Mouse (Mus musculus) heart, postnatal 36 days (tissue): ENCODE data around the gene Ldb3. TPM values are rescaled to one million over a fixed set of nuclear protein-coding genes. Genes with fewer than 3 reads are reported as not detected.

Experiments used
- DNase-seq, 2 experiments: peaks; one replicate each; pipeline ENCODE4 v3.0.0; 2021 to 2022
- intact Hi-C: fragments of 180-260 bp; cut with DNase I; formaldehyde crosslinking; loops from one replicate; pipeline ENCODE4 v1.15.1; 2025
- total RNA-seq, 2 experiments: library from RNA; stranded (reverse); gene quantifications; 2 replicates each; pipeline ENCODE4 v1.2.3; 2021

Ldb3 gene
- total RNA-seq, 2 experiments from 2014 or later: 988 to 990 TPM

DNA sequence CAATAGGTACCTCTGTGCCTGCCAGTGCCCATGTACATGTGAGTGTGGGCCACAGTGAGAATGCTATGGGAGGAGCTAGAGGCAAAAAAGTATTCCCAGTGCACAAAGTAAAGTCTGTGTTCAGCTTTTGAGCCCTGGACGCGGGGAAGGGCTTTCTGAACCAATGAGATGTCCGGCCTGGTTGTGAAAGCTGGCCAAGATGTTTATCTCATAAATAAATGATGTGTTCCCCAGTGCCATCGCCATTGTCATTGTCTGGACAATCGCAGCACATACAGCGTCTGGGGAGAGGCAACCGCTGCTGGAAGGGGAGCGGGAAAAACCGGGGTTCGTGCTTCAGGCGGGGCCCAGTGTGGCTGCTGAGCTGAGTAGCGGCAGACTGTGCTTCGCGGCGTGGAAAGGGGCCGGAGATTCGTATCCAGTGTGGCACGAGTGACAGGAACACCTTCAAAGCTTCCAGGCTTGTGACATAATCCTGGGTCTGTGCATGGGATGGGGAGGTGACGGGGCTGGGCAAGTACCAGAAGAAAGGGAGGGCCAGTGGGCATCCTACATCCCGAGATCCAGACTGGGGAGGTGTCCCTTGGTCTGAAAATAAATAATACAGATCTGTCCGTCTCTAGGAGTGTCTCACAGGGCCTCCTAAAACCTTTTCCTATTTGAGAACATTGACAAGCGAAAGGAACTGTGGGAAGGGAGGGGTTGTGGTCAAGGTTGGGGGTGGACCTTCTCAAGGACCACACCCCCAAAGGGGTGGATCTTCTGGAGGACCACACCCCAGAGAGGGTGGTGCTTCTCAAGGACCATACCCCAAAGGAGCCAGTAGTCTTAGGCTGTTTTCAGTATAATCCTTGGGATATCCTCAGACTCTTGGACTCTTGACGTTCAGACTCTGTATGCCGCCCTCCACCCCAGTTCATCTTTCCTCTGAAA, 2.5 kb upstream of the Ldb3 start:
- no peak for DNase-seq
- intact Hi-C loops: no loop called here

DNA sequence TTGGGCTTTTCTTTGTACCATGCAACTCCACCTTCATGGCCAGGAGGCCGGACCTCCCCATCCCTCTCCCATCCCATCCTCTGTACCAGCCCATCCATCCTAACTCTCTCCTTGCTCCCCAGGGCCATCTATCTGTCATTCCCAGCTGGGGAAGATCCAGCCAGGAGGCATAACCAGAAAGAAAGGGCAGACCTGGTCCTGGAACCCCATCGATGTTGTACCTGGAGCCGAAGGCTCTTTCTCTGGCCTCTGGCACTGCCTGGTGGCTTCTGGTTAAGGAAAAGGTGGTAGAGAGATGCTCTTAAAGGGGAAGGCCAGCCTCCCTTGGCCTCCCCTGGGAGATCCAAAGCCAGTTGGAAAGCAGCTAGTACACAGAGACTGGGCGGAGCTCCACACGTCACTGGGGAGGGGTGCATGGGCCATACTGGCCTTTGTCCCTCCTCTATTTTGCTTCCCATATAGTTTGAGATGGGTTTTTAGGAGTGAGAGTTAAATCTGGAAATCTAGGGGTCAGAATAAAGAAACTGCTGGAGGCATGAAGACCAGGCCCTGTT, 1.6 kb upstream of the Ldb3 start:
- DNase-seq: peak in 1 of 2 experiments; percentile 31
- intact Hi-C loops: no loop called here

DNA sequence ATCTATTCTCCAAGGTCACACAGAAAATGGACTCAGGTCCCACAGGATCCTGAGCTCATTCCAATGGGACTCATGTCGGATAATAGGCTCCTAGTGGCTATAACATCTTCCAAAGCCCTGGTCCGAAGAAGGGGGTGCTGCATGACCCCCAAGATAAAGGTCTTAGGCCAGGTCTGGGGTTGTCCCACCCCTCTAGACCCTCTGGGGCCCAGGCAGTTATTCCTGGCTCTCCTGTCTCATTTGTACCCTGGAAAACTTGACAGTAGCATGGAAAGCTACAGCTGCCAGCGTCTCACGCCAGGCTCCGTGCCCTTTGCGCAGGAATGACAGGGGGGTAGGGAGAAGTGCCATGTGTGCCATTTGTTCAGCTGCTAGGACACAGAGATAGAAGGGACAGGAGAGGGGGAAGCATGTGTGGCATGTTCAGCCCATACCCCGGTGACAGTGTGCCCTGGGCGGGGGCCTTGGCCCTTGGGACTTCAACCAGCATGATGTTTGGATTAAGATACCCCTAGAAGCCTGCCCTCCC, 767 bp upstream of the Ldb3 start:
- DNase-seq: peak; percentile 37 to 67
- intact Hi-C loops: no loop called here

DNA sequence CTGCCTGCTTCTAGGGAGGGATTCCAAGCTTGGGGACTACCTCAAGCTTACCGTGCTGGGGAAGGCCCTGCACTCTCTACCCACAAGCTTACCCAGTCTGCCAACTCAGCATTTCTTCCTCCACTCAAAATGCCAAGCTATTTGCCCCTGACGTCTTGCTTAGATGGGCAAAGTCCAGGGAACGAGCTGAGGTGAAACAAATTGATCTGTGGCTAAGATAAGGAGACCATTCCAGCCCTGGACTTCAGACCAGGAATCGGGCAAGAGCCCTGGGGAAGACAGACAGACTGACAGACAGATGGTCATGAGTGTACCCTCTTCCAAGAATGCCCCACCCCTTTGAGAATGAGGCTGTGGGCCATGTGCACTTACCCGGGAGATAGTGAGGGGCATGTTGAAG, 477 bp downstream of the Ldb3 start:
- intact Hi-C loops: no loop called here
- no peak for DNase-seq

DNA sequence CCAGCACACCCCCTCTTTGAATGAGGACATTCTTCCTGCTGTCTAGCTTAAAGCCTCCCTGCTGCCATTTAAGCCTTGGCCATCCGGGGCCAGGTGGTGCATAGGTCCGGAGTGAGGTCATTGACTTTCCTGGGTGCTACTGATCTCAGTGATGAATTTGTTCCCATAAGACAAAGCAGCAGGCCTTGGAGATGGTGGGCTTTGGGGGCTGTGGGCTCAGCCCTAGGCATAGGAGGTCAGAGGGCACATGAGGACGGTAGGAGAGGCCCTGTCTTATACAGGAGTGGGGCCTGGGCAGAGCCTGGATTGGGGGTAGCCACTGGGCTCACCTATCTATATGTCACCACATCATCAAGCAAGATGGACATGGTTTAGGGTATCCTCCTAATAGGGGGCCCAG, 1.6 kb downstream of the Ldb3 start:
- intact Hi-C loops: no loop called here
- peak in 1 of 2 experiments; percentile 22 for DNase-seq

DNA sequence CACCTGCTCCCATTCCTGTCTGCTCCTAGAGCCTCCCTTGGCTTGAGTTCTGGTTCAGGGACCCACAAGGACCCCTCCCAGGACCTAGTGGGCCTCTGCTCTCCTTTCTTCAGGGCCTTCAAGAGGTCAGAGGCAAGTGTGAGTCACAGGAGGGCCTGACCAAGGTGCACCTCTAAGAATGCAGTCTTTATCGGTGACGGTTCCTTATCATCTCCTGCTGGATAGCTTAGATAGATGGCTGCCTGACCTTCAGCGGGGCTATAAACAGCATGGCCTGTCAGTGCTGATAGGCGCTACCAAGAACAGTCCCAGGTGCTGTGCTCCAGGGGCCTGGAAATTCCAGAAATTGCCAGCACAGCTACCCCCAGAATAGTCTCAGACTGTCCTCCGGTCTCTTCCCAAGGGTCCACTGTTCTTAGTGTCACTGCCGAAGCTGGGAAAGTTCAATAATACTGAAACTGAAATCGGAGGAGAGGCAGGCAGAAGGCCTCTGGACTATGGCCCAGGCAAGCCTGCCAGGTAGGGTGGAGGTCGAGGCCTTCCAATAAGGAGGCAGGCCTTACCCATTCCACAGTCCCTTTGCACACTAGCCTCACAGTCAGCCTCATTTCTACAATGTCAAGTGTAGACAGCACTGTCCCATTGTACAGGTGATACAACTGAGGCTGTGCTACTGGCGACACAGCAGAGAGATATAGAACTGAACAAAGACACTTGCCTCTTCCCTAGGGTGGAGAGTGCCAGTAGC, 3.0 kb downstream of the Ldb3 start:
- peak in 1 of 2 experiments; percentile 46 for DNase-seq
- intact Hi-C loops: no loop called here

DNA sequence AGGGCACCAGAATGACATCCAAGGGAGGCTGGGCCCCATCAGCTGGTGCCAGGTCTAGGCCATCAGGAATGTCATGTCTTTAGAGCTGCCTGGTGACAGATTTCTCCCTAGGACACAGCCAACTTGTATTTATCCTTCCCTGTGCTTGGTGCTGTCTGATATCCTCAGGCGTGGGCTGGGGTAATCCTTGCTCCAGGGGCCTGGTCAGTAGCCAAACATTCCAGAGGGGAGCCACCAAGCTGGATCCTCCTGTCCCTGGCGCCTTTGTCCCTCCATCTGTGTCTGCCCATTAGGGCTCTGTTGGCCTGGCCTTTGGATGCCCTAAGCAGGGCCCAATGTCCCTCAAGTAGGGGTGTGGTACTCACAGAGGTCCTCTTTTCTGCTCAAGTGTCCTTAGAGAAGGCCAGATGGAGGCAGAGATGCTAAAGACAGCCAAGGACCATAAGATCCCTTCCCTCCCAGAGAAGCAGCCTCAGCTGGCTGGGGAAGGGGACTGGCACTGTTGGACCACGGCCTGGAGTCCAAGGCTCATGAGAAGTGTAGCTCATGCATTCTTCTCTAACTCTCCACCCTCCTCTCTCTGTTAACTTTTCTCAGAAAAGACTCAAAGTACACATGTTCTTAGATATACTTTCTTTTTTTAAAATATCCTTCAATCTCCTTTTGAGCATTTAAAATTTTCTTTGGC, 5.6 kb downstream of the Ldb3 start:
- intact Hi-C loops: no loop called here
- peak; percentile 56 to 60 for DNase-seq

DNA sequence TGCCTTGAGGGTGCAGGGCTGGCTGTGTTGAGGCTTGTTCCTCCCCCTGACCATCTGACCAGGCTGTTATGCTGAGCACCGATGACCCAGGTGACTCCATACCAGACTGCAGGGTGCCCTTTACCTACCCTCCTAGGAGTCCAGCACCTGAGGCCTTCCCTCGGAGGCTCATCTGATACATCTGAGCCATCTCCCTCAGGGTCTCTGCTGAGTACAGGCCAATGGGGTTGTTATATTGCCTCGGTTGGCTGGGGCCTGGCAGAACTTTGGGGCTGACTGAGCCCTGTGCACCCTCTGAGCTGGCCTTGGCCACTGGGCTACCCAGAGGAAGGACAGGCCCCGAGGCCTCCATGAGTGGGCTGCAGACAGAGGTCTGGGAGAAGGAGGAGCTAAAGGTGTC, 11.6 kb downstream of the Ldb3 start:
- no peak for DNase-seq
- intact Hi-C loops: no loop called here

DNA sequence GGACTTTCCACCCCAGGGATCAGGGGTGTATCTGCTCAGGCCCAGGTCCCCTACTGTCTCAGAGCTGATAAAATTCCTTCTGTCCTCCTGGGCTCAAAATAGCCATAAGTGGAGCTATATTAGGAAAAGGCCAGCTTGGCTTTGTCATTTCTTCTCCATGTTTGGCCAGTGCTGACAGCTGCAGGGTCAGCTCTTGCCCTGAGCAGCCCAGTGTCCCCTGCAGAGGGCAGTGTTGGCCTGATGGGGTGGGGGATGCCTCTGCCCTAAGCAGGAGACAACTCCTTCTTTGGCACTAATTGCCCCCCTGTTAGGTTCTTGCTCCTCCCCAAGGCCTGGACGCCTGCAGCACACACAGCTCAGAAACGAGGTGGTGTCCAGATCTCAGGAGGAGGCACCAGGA, 14.4 kb downstream of the Ldb3 start:
- intact Hi-C loops: no loop called here
- peak; percentile 71 to 74 for DNase-seq

DNA sequence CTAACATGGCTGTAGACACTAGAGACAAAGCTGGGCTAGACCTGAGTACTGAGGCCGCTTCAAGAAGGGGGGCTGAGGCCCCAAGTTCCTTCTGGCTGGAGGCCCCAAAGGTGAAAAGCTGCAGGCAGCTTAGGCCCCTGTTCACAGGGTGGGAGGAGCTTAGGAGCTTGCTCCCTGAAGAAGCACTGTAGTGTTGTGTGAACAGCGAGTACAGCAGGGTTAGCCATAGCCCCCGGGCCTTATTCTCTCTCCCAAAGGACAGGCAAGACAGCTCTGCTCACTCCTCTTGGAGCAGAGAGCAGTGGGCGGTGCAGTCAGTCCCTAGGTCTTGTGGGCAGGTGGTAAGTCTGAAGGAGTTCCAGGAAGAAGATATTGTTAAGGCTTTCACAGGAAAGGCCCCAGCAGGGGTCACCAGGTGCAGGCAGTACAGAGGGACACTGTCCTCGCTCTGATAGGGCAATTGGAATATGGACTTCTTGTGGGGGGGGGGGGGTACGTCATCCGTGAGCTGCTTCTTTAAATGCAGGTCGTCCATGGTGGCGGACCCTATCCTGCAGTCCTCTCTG, 15.1 kb downstream of the Ldb3 start:
- no peak for DNase-seq
- intact Hi-C loops: no loop called here

DNA sequence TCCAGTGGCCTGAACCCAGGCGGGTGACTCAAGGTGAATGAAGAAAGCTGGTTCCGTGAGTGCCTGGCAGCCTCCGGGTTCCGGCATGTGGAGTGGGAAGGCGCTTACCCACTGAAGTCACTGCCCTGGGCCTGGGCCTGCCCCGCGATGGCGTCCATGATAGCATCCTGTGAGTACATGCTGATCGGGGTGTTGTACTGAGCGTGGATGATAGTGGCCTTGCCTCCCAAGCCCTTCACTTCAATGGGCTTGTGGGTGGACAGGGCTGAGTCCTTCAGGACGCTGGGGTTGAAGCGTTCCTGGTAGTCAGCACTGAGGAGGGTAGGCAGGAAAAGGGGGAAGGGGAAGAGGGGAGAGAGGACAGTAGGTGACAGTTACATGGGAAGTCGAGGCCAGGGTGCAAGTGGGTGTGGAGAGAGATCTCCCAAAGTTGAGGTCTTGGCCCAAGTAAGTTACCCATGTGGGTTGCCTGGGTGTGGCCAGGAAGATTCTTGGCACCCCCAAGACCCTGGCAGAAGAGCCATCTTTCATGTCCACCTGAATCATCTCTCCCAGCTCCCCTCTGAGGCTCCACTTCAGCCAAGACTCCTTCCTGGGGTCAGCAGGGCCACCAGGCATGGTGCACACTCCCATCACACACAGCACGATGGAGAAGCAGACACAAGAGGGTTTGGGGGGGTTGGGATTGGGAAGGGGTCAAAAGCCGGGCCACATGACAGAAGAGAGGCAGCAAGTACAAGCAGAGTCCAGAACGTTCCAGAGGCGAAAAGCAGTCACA, 16.7 kb downstream of the Ldb3 start:
- no peak for DNase-seq
- intact Hi-C loops: no loop called here

DNA sequence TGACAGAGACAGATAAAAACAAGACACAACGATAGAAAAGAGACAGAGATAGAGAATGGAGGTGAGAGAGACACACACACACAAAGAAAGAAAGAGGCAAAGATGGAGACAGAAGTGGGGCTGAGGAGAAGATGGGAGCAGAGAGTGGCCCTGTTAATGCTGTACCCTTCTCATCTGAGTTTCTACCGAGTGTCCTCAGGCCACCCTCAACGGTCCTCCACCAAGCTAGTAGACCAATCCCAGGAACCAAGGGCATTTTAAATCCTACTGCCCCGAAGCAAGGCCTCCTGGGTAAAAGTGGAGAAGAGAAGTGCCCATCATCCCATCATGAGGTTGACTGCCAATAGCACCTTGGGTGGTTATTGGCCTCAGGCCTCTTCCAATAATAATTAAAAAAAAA, 17.6 kb downstream of the Ldb3 start:
- no peak for DNase-seq
- intact Hi-C loops: no loop called here

DNA sequence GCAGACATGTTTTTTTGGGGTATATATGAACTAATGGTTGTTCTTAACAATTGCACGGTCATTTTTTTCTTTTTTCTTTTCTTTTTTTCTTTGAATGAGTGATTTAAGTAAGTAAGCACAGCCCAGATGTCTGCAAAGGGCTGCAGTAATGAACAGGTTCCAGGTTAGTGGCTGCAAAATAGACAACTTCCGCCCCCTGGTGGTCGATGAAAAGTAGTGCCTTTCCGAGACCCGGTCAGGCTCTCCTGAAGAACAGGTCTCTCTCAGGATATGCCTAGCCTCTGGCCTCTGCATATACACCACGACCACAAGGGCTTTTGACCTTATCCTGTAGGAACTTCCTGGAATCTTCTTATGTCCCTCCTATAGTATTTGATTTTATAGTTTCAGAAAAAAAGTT, 18.2 kb downstream of the Ldb3 start:
- peak; percentile 80 to 82 for DNase-seq
- intact Hi-C loops: no loop called here

DNA sequence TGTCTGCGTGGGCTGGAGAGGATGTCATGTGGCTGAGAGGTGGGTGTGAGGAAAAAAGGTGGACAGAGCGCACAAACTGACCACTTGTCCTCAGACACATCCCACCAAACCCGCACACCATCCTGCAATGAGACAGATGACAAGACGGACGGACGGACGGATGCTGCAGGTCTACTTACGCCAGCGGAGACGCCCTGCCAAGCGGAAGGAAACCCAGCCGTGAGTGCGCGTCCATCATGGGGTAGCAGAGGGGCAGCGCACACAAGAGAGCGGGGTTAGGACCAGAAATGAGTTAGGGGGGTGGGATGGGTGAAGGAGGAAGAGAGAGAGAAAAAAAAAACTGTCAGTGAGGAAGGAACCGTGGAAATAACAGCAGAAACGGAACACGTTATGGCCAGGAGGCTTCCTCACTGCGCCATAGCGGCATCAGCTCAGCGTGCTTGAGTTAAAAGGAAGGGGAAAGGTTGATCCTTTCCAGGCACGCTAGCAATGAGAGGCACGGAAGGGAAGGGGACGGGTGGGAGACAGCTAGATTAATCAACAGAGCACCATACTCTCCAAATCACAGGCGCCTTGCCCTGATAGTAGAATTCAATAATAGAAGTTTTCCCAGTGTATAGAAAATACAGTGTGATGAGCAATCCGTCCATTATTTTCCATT, 18.8 kb downstream of the Ldb3 start:
- no peak for DNase-seq
- intact Hi-C loops: loop anchor here (5.0 kb wide), 2 partner anchors 112 to 197 kb away; partner anchors contain the start of gene Sncg

DNA sequence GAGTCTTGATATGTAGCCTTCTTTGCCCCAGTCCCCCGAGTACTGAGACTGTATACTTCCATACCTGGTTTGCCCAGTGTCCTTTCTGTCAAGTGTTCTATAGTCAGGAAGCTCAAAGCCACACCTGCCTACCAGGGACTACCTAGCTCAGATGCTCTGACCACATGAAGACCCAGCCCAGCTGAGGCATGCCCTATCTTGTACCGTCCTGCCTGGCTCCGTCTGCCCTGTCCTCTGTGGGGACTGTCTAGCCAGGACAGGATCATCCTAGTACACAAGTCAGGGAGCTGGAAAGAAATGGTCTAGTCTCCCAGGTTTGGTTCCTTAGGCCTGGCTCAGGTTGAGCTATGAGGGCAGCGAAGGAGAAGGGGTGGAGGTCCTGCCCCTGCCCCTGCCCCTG, 19.9 kb downstream of the Ldb3 start:
- intact Hi-C loops: loop anchor here (5.0 kb wide), 2 partner anchors 111 to 196 kb away; partner anchors contain the start of gene Sncg
- no peak for DNase-seq

DNA sequence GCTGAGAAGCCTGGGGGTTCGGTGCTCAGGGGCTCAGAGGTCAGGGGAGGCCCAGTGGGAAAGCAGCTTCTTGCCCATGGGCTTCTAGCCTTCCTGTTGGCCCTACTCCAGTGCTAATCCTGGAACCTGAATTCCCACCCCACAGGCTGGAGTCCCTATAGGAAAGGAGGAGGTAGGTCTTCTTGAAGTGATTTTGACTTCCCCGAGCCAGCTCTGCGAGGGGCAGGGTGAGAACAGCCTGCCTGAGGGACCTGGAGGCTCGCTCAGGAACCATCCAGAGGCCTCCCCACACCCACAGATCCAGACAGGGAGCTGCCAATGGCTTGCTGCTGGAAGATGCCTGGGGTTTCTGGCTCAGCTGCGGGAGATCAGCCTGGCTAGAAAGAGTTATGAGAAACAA, 20.8 kb downstream of the Ldb3 start:
- intact Hi-C loops: loop anchor here (5.0 kb wide), 2 partner anchors 110 to 195 kb away; partner anchors contain the start of gene Sncg
- DNase-seq: no peak

DNA sequence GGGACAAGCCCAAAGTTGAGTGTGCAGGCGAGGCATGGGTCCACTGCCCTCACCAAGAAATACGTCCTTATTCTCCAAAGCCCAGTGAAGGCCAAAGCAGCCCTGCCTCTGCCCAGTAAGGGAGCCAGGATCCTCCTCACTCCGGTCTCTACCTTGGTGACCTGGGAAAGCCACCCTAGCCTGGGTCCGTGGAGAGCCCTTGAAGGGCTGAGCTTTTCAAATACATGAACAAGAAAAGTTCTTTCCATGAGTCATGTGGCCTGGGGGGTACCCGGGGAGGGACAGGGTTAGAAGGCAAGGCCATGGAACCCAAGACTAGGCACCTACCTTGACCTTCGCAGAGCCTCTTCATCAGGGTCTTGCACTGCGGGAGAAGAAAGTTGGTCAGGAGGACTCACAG, 22.0 kb downstream of the Ldb3 start:
- intact Hi-C loops: loop anchor here (5.0 kb wide), 2 partner anchors 109 to 194 kb away; partner anchors contain the start of gene Sncg

DNA sequence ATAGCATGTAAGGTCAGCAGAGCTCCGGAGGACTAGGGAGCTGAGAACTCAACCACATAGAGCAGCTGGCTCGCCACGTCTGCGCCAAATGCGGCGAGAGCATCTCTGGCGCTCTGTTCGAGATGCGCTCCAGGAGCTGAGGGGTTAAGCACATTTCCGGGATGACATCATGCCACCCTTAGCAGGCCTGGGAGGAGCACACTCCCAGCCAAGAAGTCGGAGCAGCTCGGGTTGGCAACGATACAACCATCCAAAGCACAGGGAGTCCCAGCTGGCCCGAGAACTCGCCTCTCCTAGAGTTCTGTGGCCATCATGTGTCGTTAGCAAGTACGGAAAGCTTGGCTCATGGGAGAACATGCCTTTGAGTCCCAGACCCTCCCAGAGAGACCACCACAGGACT, 22.8 kb downstream of the Ldb3 start:
- intact Hi-C loops: loop anchor here (5.0 kb wide), 2 partner anchors 108 to 193 kb away; partner anchors contain the start of gene Sncg
- DNase-seq: peak; percentile 55 to 73

More for the DNA sequence above, 22.0 kb downstream of the Ldb3 start:
- DNase-seq: no peak
